Mouse (Mus musculus): ENCODE data around the gene Acp7.

The Acp7 gene

GRCm38 (mm10) chr7:28601668-28602067 is 29.5 kb downstream of the Acp7 start:
- peak; percentile 61 for DNase-seq (ENCODE audit: low read depth, low spot score)

GRCm38 (mm10) chr7:28601029-28601428 is 30.1 kb downstream of the Acp7 start:
- peak; percentile 56 for DNase-seq (ENCODE audit: low read depth, low spot score)

- no peak for DNase-seq (ENCODE audit: low read depth, low spot score)
These were observed 32.2 kb downstream of the Acp7 start for GRCm38 (mm10) chr7:28598951-28599350.

GRCm38 (mm10) chr7:28597642-28598446 is 33.3 kb downstream of the Acp7 start, which contains the start of the genes Samd4b and Pak4:
Gene Samd4b (minus strand): TSS chr7:28598144.
Gene Pak4 (minus strand): TSS chr7:28598185.
- peak; percentile 97 for DNase-seq (ENCODE audit: low read depth, low spot score)

GRCm38 (mm10) chr7:28597277-28597570 is 33.9 kb downstream of the Acp7 start:
- no peak for DNase-seq (ENCODE audit: low read depth, low spot score)

- no peak for DNase-seq (ENCODE audit: low read depth, low spot score)
These were observed 34.5 kb downstream of the Acp7 start for GRCm38 (mm10) chr7:28596436-28597276.

- no peak for DNase-seq (ENCODE audit: low read depth, low spot score)
These were observed 35.2 kb downstream of the Acp7 start for GRCm38 (mm10) chr7:28595751-28596435.

- DNase-seq (ENCODE audit: low read depth, low spot score), result no peak
These were observed 37.7 kb downstream of the Acp7 start for GRCm38 (mm10) chr7:28593206-28594111.

GRCm38 (mm10) chr7:28591862-28592261 is 39.3 kb downstream of the Acp7 start:
- DNase-seq (ENCODE audit: low read depth, low spot score), result no peak

GRCm38 (mm10) chr7:28587644-28588043 is 43.5 kb downstream of the Acp7 start:
- DNase-seq (ENCODE audit: low read depth, low spot score), result no peak

- DNase-seq (ENCODE audit: low read depth, low spot score), result no peak
These were observed 44.3 kb downstream of the Acp7 start for GRCm38 (mm10) chr7:28586663-28587411.

- no peak for DNase-seq (ENCODE audit: low read depth, low spot score)
These were observed 46.1 kb downstream of the Acp7 start for GRCm38 (mm10) chr7:28585001-28585400.

- no peak for DNase-seq (ENCODE audit: low read depth, low spot score)
These were observed 46.7 kb downstream of the Acp7 start for GRCm38 (mm10) chr7:28584468-28584867.

- no peak for DNase-seq (ENCODE audit: low read depth, low spot score)
These were observed 47.4 kb downstream of the Acp7 start for GRCm38 (mm10) chr7:28583570-28584344.

GRCm38 (mm10) chr7:28582841-28583240 is 48.3 kb downstream of the Acp7 start:
- no peak for DNase-seq (ENCODE audit: low read depth, low spot score)

GRCm38 (mm10) chr7:28581721-28582120 is 49.4 kb downstream of the Acp7 start:
- DNase-seq (ENCODE audit: low read depth, low spot score), result no peak

- DNase-seq (ENCODE audit: low read depth, low spot score), result no peak
These were observed 51.3 kb downstream of the Acp7 start for GRCm38 (mm10) chr7:28579826-28580225.

GRCm38 (mm10) chr7:28578543-28579053 is 52.5 kb downstream of the Acp7 start:
- DNase-seq (ENCODE audit: low read depth, low spot score), result no peak

GRCm38 (mm10) chr7:28577826-28578542 is 53.1 kb downstream of the Acp7 start:
- no peak for DNase-seq (ENCODE audit: low read depth, low spot score)
